Mouse (Mus musculus) heart, embryonic 12.5 days (tissue): ENCODE data around the gene Ssr4. TPM values are rescaled to one million over a fixed set of nuclear protein-coding genes. Genes with fewer than 3 reads are reported as not detected.
"Not testable (repeated sequence)": the region's sequence is repeated elsewhere in the genome, so short reads cannot be mapped to it uniquely, and the experiment has no call there.

Source experiments
- ATAC-seq: fragments of 200-750 bp; cut with Nextera tagmentation; 2 replicates; pipeline ENCODE4 v1.8.0; 2017; ENCODE audit warnings: moderate TSS enrichment, moderate library complexity; ENCODE audit not compliant: insufficient number of reproducible peaks, low FRiP score
- H3K27ac ChIP-seq: fragments of 300-500 bp; sonication (generic); 2 replicates; pipeline ENCODE4 v1.5.1; 2016; ENCODE audit warnings: mild to moderate bottlenecking, moderate library complexity; ENCODE audit not compliant: poor library complexity, severe bottlenecking
- H3K27me3 ChIP-seq: fragments of 300-500 bp; sonication (generic); replicated peaks from 2 replicates; pipeline ENCODE4 v1.6.1; 2016; ENCODE audit warnings: mild to moderate bottlenecking, moderate library complexity
- H3K36me3 ChIP-seq: fragments of 300-500 bp; sonication (generic); 2 replicates; pipeline ENCODE4 v1.6.1; 2016; ENCODE audit warnings: mild to moderate bottlenecking, moderate library complexity
- H3K4me1 ChIP-seq: fragments of 300-500 bp; sonication (generic); replicated peaks from 2 replicates; pipeline ENCODE4 v1.6.1; 2016; ENCODE audit warnings: mild to moderate bottlenecking
- H3K4me2 ChIP-seq: fragments of 300-500 bp; sonication (generic); 2 replicates; pipeline ENCODE4 v1.6.1; 2016; ENCODE audit warnings: mild to moderate bottlenecking, moderate library complexity
- H3K4me3 ChIP-seq: fragments of 300-500 bp; sonication (generic); 2 replicates; pipeline ENCODE4 v1.5.1; 2016; ENCODE audit warnings: mild to moderate bottlenecking
- H3K9ac ChIP-seq: fragments of 300-500 bp; sonication (generic); 2 replicates; pipeline ENCODE4 v1.6.1; 2016; ENCODE audit warnings: mild to moderate bottlenecking, moderate library complexity
- H3K9me3 ChIP-seq: fragments of 300-500 bp; sonication (generic); replicated peaks from 2 replicates; pipeline ENCODE4 v1.6.1; 2016; ENCODE audit warnings: mild to moderate bottlenecking, moderate library complexity
- WGBS: fragments of 180-500 bp; shearing (Covaris S2); methylation state at CpG from one replicate; pipeline ENCODE4 v1.1.7; 2016; 5-methylcytosine and 5-hydroxymethylcytosine counted together
- polyA plus RNA-seq: library from polyadenylated mRNA; unstranded; fragments of >200 nt; fragmentation: Nextera tagmentation; extraction: Ambion mirVana; gene quantifications from 2 replicates; pipeline ENCODE4 v1.2.1, GENCODE M21; 2016

The Ssr4 gene
- 144 and 145 TPM in 2 replicates for polyA plus RNA-seq

- Histone ChIP-seq H3K4me3 (peak within 1 kb of the TSS; percentile 73), H3K9me3 (no peaks in the 10 kb centered on the region), H3K4me2 (peak within 1 kb of the TSS; percentile 74), H3K27ac (peak within 1 kb of the TSS; percentile 86), H3K36me3 (peaks cover 33% of the 10 kb centered on the region), H3K9ac (peak within 1 kb of the TSS; percentile 83), H3K27me3 (no peaks in the 10 kb centered on the region; the same call in 1 of the 2 replicates), H3K4me1 (peaks cover 22% of the 10 kb centered on the region)
- ATAC-seq = peak; percentile 94
- WGBS = 15% methylated on average over 51 of the region's 52 CpGs
These were observed at the start of gene Ssr4, which contains the start of gene Idh3g for GRCm38 (mm10) chrX:73786364-73787224. Gene Ssr4 (plus strand): TSS chrX:73787028. Gene Idh3g (minus strand): TSS chrX:73786897.

DNA sequence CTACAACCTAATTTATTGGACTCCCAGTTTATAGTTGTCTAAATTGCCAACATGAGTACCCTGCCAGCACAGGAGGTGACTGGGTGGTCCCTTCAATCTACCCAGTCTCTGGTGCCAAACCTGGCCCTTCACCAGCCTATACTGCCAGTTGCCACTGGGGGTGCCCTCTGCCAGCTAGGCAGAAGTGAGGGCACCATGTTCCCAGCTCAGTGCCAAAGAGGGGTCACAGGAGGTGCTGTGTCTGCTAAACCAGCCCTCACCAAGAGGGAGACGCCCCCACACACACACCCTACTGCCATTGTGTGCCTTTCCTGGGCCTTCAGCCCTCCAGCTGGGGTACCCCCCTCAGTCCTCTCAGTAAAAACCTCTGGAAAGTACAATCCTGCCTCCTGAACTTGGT is 48.7 kb upstream of the Ssr4 start:
- no peaks in the 10 kb centered on the region for H3K4me1 ChIP-seq
- H3K4me2 ChIP-seq = no peak overlapping the region
- H3K27me3 ChIP-seq = peaks cover 4% of the 10 kb centered on the region; the same call in 1 of the 2 replicates
- H3K4me3 ChIP-seq = no peak overlapping the region
- no peak overlapping the region for H3K9ac ChIP-seq
- ATAC-seq = no peak
- H3K27ac ChIP-seq = no peak overlapping the region
- H3K9me3 ChIP-seq = no peaks in the 10 kb centered on the region
- WGBS = 67% methylated on average over 1 of the region's 1 CpGs
- peaks cover 4% of the 10 kb centered on the region for H3K36me3 ChIP-seq

GRCm38 (mm10) chrX:73739151-73739550 is 47.7 kb upstream of the Ssr4 start:
- Histone ChIP-seq H3K9ac (no peak overlapping the region), H3K4me1 (no peaks in the 10 kb centered on the region), H3K4me3 (no peak overlapping the region), H3K27me3 (0 out of 2 replicates have a peak, but pooled peaks cover 4% of the 10 kb centered on the region), H3K4me2 (no peak overlapping the region), H3K27ac (no peak overlapping the region), H3K36me3 (peaks cover 4% of the 10 kb centered on the region), H3K9me3 (no peaks in the 10 kb centered on the region)
- WGBS = 62% methylated on average over 5 of the region's 5 CpGs
- ATAC-seq = no peak

DNA sequence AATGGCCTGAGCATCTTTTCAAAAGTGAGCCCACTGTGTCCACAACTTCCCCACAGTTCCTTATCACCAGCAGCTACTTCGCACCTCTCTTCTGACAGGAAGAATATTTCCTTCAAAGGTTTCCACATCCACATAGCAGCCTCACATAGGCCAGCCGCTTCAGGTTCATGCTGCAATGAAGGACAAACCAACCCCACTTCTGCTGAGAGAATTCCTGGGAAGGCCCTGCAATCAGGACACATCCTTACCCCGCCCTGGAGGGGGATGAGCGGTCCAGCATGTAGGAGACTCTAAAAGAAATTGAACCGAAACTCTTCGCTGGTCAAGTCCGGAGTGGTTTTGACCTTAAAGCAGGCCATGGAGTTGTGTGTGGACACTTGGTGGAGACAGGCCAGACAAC is 47.0 kb upstream of the Ssr4 start:
- not testable (repeated sequence) for H3K4me1 ChIP-seq, H3K4me2 ChIP-seq, H3K27me3 ChIP-seq, H3K27ac ChIP-seq, H3K36me3 ChIP-seq, H3K4me3 ChIP-seq, ATAC-seq, H3K9me3 ChIP-seq, H3K9ac ChIP-seq
- 87% methylated on average over 7 of the region's 7 CpGs for WGBS

GRCm38 (mm10) chrX:73744774-73745481 is 41.9 kb upstream of the Ssr4 start:
- Histone ChIP-seq H3K9me3 (no peaks in the 10 kb centered on the region), H3K36me3 (no peaks in the 10 kb centered on the region), H3K4me3 (no peak overlapping the region), H3K27me3 (no peaks in the 10 kb centered on the region), H3K4me2 (no peak overlapping the region), H3K4me1 (no peaks in the 10 kb centered on the region), H3K9ac (no peak overlapping the region), H3K27ac (no peak overlapping the region)
- WGBS = 64% methylated on average over 1 of the region's 1 CpGs
- ATAC-seq = no peak

DNA sequence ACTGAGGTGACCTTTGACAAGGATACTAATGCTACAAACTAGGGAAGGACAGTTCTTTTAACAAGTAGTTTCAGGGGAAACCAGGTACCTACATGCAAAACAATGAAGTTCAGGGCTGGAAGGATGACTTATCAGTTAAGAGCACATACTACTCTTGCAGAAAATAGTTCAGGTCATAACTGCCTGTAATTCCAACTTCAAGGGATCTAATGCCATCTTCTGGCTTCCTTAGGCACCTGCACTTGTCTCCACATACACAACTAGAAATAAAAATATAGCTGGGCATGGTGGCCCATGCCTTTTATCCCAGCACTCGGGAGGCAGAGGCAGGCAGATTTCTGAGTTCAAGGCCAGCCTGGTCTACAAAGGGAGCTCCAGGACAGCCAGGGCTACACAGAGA is 37.9 kb upstream of the Ssr4 start:
- WGBS = 93% methylated on average over 1 of the region's 1 CpGs
- no peaks in the 10 kb centered on the region for H3K4me1 ChIP-seq
- ATAC-seq = no peak
- H3K9me3 ChIP-seq = no peaks in the 10 kb centered on the region
- no peak overlapping the region for H3K4me3 ChIP-seq
- H3K9ac ChIP-seq = no peak overlapping the region
- H3K27me3 ChIP-seq = 0 out of 2 replicates have a peak, but pooled peaks cover 1% of the 10 kb centered on the region
- H3K4me2 ChIP-seq = no peak overlapping the region
- no peak overlapping the region for H3K27ac ChIP-seq
- no peaks in the 10 kb centered on the region for H3K36me3 ChIP-seq

- no peak within 1 kb of the TSS for H3K4me3 ChIP-seq
- no peaks in the 10 kb centered on the region for H3K9me3 ChIP-seq
- peaks cover 22% of the 10 kb centered on the region; the same call in 1 of the 2 replicates for H3K27me3 ChIP-seq
- no peaks in the 10 kb centered on the region for H3K36me3 ChIP-seq
- 61% methylated on average over 5 of the region's 5 CpGs for WGBS
- H3K27ac ChIP-seq = no peak within 1 kb of the TSS
- peaks cover 8% of the 10 kb centered on the region; the same call in 1 of the 2 replicates for H3K4me1 ChIP-seq
- H3K9ac ChIP-seq = no peak within 1 kb of the TSS
- ATAC-seq = no peak
- H3K4me2 ChIP-seq = no peak within 1 kb of the TSS
These were observed 30.3 kb upstream of the Ssr4 start, which contains the start of gene Plxnb3 for GRCm38 (mm10) chrX:73756334-73757140. Gene Plxnb3 (plus strand): TSS chrX:73757090.

DNA sequence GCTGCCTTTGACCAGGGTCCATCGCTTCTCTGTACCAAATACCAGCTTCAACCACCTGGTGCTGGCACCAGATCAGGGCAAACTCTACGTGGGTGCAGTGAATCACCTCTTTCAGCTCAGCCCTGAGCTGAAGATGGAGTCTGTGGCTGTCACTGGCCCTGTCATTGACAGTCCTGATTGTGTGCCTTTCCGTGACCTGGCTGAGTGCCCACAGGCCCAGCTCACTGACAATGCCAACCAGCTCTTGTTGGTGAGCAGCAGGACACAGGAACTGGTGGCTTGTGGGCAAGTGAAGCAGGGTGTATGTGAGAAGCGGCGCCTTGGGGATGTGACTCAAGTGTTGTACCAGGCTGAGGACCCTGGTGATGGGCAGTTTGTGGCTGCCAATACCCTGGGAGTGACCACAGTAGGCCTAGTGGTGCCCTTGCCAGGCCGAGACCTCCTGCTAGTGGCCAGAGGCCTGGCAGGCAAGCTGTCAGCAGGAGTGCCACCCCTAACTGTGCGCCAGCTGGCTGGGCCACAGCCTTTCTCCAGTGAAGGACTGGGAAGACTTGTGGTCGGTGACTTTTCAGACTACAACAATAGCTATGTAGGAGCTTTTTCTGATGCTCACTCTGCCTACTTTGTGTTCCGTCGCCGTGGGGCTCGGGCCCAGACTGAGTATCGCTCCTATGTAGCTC is 28.1 kb upstream of the Ssr4 start:
- ATAC-seq = no peak
- Histone ChIP-seq H3K36me3 (no peaks in the 10 kb centered on the region), H3K27ac (0 out of 2 replicates have a peak overlapping the region, but pooled peaks have one; percentile 11), H3K4me3 (no peak overlapping the region), H3K9me3 (no peaks in the 10 kb centered on the region), H3K4me2 (no peak overlapping the region), H3K9ac (no peak overlapping the region), H3K4me1 (peaks cover 8% of the 10 kb centered on the region; the same call in 1 of the 2 replicates), H3K27me3 (peaks cover 22% of the 10 kb centered on the region; the same call in 1 of the 2 replicates)
- 82% methylated on average over 13 of the region's 13 CpGs for WGBS

GRCm38 (mm10) chrX:73765311-73765710 is 21.5 kb upstream of the Ssr4 start:
- Histone ChIP-seq H3K4me1 (peaks cover 9% of the 10 kb centered on the region), H3K36me3 (no peaks in the 10 kb centered on the region), H3K9me3 (no peaks in the 10 kb centered on the region), H3K4me2 (no peak overlapping the region), H3K9ac (no peak overlapping the region), H3K27me3 (no peaks in the 10 kb centered on the region), H3K4me3 (no peak overlapping the region), H3K27ac (0 out of 2 replicates have a peak overlapping the region, but pooled peaks have one; percentile 2)
- 0 out of 2 replicates have a peak, but pooled peaks have one; percentile 23 for ATAC-seq
- WGBS = 50% methylated on average over 1 of the region's 1 CpGs

DNA sequence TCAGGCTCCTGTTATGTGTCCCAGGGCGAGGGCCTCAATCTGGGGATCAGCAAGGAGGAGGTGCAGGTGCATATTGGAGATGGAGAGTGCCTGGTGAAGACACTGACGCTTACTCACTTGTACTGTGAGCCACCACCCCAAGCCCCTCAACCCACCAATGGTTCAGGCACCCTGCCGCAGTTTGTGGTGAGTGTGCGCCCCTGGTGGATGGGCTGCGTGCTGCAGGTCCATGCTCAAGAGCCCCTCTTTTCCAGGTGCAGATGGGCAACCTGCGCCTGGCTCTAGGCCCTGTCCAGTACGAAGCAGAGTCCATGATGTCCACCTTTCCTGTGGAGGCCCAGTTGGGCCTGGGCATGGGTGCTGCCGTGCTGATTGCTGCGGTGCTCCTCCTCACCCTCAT is 19.6 kb upstream of the Ssr4 start:
- WGBS = 46% methylated on average over 9 of the region's 9 CpGs
- H3K27me3 ChIP-seq = 0 out of 2 replicates have a peak, but pooled peaks cover 5% of the 10 kb centered on the region
- H3K9me3 ChIP-seq = no peaks in the 10 kb centered on the region
- H3K36me3 ChIP-seq = no peaks in the 10 kb centered on the region
- ATAC-seq = no peak
- H3K4me3 ChIP-seq = no peak overlapping the region
- H3K4me2 ChIP-seq = no peak overlapping the region
- H3K9ac ChIP-seq = no peak overlapping the region
- H3K27ac ChIP-seq = no peak overlapping the region
- H3K4me1 ChIP-seq = peaks cover 9% of the 10 kb centered on the region
